Mouse (Mus musculus): ENCODE results near the gene Spon1.

DNA sequence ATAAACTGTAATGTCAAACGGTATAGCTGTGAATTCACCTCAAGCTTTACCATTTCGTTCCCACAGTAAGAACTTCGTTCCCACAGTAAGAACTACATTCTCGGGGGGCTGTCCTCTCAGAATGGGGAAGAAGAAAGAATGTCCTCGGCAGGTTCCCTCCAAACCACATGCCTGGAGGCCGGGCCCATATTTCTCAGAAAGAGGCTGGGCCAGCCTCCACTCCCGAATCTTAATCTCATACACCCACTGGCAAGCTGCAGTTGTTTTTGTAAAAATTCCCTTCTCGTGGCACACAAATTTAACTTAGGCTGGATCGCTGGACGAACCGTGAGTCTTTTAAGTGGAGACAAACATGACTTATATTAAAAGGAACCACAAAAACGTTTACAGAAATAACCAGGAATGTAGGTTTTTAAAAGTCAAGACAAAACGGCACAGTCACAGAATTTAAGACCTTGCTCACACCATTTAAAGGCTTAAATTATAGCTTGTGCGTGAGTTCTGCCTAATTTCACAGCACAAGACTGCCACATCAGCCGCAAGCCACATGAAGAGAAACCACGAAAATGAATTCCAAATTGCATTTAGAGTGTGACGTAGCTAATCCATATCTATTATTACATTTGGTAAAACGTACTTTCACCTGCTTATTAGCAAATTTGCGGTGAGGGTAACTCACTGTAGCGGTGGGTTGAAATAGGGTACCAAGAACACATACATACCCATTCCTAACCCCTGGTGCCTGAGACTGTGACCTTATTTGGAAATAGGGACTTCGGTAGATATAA, 316.0 kb downstream of the Spon1 start:
- no peak for TF ChIP-seq CTCF (IDR thresholded peaks at IDR 0.05; ENCODE audit: control insufficient read depth, insufficient read depth, low read length)
- no peak for TF ChIP-seq POLR2A (IDR thresholded peaks at IDR 0.05; ENCODE audit: borderline replicate concordance, control insufficient read depth, low read depth, low read length)
